Mouse (Mus musculus) neural tube, embryonic 10.5 days (tissue): ENCODE measurements around the gene Pla2r1.

Experiments
- DNase-seq: peaks from one replicate; pipeline ENCODE4 v3.0.0-alpha.2; 2017; ENCODE audit warnings: low spot score; ENCODE audit errors: extremely low spot score

Pla2r1 gene

DNA sequence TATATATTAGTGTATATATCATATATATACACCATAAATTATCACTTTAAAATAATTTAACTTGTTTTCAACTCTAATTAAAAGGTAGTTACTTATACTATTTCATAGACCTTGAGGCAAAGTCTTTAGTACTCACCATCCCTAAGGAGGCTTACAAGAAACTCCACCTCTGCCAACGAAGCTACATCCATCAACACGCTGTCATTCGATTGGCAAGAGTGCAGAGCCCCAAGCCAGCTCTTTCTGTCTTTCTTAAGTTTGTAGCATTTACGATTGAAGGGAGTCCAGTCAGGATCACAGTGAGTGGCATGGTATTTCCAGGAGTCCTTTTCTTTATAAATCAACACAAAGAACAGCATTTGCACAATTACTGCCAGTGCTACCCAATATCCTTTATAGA, 49.1 kb downstream of the Pla2r1 start:
- DNase-seq, result no peak

DNA sequence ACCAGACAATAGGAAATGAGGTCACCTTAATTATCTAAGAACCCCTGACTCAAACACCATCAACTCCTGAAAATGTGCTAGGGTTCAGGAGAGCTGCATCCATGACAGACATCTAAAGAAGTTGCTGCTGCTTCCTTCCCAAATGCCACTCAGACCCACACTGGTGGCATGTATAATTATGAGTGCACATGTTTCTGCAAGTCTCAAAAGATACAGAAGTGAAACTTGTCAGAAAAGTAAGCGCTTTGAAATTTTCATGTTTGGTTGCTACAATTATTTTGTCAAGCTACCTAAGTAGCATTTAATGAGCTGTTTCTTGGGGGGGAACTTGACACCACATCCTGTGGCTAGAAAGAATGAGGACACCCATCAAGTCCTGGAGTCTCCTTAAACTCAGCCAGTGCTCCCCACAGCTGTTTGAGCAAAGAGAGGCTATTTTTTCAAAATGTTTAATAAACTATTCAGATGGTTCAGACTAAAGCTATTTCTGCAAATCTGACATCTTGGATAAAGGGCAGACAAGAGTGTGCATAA, 52.5 kb downstream of the Pla2r1 start:
- no peak for DNase-seq

DNA sequence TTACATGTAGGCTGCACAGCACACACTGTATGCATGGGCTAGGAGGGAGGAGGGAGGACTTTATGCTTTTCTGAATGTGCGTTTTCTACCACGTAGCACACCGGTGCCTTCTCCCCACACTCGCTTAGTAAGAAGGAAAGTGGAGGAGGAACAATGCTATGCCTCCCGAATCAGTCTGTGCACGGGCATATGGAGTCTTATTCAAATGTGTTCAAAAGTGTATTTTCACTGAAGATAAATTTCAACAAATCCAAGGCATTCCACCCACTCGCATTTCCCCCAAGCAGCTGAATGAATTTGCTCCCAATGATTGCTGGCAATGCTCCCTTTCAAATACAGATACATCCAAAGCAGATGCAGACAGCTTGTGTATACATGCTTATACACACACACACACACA, 73.2 kb downstream of the Pla2r1 start:
- no peak for DNase-seq

DNA sequence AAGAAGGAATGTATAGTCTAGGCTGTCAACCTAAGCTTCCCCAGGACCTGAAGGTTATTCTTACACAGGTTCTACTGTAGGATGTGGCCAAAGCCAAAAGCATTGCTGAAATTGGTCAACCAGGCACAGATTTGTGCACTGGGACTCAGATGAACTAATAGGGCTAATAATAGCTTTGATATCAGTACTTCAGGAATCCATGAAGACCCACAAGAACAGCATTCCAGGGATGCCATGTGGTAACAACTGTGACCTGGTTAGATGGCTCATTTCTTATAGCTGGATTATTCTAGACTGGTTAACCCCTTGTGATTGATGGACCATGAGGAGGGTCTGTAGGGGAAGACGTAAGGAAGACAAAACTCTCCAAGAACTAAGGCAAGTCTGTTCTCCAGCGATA, 74.3 kb downstream of the Pla2r1 start:
- no peak for DNase-seq

DNA sequence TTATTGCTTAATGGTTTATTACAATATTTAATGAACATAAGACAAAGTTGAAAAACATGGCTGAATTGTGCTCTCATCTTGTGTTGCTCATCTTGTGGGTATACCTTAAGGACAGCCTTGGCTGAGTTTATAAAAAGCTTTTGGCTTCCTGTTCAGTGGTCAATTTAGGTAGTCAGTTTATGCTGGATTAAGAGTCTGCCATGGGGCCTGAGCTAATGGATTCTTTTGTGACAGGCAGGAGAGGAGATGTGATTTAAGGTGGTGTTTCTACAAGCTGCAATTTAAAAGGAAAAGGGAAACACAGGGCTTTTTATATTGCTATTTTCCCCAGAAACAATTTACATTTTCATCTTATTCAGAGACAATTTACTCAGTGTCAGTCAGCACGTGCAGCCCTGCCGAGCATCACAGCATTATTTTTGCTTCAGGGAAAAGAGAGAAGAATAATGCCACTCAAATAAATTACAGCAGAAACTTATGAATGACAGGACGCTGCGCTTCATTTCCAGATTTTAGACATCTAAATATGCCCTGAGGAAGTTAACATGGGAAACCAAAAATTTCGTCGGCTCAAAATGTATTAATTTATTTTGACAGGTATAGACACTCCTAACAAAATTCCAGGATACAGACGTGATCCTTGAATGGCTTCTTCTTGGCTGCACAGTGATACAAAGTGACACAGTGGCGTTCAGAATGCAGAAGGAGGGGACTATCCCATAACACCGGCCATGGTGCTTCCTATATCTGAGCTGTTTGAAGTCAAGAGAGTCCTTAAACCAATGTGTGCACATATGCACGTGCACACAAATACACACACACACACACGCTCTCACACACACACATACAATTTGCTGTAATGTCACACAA, 84.0 kb downstream of the Pla2r1 start:
- DNase-seq, result no peak

DNA sequence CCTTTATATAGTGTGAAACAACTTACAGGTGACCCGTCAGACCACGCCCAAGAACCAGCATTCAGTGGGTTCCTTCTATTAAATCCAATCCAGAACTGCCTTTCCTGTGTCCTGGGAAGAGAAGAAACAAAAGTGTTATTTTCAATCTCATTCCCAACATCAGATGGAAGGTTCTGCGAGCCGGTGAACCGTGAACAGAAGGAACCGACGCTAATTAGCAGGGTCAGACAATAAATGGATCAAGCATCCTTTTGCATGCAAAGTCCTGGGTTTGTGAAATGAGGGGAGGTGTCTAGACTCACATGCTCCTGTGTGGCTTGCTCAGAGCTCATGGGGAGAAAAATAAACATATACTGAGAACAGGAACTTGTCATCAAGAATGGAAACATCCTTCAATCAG, 100.7 kb downstream of the Pla2r1 start:
- DNase-seq, result no peak

DNA sequence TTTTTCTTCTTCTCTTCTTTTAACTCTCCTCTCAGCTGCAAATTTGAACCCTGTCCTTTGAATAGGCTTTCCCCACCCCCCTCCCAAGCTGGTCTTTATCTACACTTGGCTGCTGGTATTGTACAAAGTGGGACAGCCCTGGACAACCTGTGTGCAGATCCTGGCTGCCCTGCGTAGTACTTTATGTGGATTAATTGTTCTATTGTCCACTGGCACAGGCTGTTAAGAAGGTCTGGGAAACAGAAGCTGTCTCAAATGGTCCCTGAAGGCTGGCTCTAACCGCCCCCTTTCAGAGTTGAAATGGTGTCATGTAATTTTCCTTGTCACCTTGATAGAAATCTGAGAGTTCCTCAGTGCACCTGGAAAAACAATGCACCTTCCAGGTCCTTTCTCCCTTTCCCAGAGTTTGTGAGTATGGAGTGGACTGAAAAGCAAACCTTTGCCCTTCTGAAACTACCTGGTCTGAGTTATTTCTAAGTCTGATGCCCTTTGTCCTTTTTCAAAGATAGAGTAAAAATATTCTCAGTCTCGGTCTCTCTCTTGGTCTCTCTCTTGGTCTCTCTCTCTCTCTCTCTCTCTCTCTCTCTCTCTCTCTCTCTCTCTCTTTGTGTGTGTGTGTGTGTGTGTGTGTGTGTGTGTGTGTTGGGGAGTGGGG, 101.9 kb downstream of the Pla2r1 start:
- DNase-seq, result no peak

DNA sequence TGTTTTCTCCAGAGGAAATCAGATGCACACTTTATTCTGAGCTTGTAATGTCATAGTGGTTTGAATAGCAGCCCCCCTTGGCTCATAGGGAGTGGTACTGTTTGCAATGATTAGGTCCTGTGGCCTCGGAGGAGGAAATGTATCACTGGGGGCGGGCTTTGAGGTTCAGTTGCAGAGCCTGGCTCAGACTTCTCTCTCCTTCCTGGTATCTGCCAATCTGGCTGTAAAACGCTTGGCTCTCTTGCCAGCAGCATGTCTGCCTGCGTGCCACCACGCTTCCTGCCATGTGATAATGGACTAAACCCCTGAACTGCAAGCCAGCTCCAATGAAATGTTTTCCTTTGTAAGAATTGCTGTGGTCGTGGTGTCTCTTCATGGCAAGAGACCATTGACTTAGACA, 103.4 kb downstream of the Pla2r1 start:
- DNase-seq, result no peak

DNA sequence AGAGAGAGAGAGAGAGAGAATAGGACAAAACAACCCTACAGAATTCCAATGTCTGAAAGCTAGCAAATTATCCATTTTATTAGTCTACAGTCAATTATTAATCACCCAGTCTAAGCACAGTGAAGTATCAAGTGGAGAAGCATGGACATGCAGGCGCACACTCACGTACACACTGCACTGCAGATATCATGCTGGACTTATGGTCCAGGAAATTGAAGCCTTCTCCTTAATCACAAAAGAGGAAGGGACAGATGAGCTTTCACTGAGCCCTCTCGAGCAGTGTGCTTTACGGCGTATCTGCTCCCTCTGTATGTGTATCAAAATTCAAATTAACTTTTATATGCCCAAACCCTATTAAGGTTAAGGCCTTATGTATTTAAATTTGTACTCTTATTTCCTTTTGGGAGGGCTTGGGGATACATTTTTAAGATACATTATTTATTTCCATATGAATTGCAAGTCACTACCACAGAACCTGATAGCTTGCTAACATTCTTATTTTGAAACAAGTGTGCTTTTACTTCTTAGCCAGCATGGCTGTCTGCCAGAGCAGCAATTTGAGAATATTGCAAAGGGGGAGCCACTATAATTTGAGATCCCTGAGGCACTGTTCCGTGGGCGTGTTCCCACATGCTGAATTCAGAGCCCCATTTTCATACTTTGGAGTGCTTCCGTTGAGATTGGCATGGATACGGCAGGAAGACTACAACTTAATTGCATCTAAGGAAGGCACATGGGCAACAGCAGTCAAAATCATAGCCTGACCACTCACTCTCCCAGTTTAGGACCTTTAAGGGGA, 108.2 kb downstream of the Pla2r1 start:
- peak; percentile 7 for DNase-seq

DNA sequence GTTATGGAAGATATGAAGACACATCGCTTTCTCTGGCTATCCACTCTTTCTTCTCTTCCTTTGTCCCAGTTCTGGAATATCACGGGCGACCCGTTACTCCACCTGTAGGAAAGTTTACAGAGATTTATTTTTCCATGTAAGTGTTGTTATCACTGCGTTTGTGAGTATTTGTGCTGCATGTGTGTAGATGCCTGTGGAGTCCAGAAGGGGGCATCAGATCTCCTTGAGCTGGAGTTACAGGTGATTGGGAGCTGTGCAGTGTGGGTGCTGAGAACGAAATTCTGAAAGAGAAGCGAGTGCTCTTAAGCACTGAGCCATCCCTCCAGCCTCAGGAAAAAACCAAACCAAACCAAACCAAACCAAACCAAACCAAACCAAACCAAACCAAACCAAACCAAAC, 109.8 kb downstream of the Pla2r1 start:
- DNase-seq, result peak; percentile 8

DNA sequence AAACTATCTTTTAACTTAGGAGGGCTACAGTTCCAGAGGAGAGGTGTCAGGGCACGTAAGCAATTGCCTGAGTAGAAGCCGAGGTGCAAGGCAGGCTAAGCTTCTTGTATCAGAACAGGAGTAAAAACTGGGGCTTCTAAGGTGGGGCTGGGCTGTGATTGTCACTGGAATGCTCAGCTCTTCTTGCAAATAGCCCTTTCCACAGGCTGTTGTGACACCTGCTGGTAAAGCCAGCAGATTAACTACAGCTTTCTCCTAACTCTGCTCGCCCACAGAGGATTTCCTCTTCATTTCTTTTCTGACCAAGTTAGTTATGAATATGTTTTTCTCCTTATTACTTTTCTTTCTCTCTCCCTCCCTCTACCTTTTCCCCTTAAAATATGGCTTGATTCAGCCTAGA, 111.2 kb downstream of the Pla2r1 start:
- DNase-seq, result peak; percentile 13

DNA sequence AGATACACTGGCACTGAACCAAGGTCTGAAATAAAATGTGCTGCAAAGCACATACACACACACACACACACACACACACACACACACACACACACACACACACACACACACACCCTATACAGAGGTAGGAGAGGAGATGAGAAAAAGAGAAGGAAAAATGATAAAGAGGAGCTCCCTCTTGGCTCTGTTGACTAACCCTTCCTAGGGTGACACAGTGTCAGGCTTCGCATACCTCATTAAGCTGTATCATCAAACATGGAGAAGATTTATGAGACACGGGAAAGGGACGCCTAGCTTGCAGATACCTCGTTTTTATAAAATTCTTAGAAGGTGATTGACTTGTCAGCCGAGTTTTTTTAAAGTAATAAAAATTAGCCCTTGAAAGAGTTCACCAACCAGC, 116.3 kb downstream of the Pla2r1 start:
- no peak for DNase-seq

DNA sequence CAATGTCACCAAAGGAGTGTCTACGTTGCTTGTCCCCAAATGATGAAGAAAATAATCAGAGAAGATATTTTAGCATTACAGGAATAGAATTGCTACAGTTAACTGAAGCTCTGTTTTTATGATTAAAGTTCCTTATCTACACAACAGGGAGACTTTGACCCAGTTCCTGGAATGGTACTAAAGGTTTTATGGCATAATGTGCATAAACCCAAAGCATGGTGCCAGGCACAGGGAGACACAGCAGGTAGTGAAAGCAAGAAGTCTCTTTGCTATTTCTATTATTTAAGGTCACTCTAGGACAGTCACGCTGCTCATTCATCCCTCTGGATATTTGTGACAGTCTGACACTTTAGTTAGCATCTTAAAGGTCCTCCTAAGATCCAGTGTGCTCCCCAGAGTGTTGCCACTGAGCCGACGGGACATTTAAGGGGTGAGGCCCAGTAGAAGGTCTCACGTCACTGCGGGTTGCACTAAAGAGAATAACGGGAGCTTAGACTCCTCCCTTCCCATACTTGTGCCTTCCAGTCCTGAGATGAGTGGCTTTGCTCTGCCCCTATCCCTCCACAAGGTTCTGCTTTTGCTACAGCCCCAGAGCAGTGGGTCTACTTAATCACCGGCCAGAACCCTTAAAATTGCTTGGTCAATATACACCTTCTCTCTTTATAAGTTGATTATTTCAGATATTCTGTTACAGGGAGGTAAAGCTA, 122.6 kb downstream of the Pla2r1 start:
- no peak for DNase-seq

DNA sequence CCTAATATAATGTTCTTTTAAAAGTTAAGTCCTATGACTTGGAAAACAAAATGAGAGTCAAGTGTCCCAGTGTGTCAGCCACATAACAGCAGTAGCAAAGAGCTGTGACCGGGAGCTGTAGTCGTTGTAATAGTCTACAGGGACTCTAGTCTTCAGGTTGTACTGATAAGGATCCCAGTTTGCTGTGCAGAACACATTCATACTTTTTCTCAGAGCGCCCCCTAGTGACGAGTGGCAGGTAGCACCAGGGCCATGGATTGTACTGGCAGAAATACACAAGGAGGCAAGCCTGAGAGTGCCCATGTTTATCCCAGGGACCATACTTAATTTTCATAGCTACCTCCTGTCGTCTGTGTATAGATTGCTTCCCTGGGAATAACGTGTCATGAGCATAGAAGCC, 135.0 kb downstream of the Pla2r1 start:
- DNase-seq, result peak; percentile 75

DNA sequence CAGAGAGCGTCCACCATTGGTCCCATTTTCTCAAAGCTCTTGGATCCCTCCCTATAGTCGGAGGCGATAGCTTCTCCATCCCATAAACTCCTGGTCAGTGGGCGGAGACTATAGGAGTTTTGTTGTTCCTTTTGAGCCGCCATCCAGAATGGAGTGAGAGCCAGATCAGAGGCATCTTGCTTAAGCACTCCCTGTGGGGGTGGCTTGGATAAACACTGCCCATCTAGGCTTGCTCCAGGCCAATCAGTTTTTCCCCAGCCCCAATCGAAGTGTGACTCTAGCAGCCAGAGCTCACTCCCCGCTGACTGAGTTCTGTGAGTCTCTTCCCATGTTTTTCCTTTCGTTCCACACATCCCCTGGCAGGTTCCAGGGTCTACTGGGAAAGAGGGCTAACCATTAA, 138.8 kb downstream of the Pla2r1 start:
- DNase-seq, result no peak

DNA sequence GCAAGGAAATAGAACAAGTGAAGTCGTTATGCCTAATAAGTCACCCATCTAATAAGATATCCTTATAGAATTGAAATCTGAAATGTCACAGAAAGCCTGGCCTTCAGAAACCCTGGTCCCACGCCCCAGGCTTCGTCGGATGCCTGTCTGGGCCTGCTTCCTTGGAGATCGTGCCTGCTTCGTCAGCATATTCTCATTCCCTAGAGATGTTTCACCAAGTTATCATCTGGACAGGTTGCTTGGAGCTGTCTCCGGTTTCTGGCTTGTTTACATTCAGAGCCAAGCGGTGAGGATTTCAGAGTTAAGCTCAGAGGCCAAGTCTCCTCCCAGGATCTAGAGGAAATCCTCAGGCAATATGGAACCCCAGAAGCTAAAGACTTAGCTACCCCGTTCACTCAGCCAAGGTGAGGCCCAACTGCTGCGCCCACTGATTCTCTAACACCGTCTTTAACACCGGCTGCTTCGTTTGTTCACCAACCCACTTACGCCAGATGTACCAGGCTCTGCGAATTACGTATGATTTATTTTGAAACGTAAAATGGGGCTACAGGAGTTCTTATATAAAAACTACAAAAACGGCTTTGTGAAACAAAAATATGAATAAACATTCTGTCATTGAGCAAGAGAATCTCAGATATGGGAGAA, 140.0 kb downstream of the Pla2r1 start:
- no peak for DNase-seq

DNA sequence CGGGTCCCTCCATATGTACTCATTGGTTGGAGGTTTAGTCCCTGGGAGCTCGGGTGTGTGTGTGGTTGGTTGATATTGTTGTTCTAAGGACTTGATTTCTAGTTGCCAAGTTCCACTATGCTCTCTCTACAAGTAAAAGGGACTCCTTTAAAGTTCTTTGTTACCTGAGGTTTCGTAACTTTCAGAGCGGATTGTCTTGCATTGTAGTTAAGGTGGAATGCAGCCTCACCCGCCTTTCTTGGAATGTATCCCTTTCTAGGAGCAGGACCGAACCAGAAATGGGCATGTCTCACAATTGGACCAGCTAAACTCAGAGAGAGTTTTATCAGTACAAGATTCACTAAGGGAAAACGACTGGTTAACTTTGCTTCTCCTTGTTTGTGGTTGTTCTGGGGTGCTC, 141.9 kb downstream of the Pla2r1 start:
- DNase-seq, result no peak

DNA sequence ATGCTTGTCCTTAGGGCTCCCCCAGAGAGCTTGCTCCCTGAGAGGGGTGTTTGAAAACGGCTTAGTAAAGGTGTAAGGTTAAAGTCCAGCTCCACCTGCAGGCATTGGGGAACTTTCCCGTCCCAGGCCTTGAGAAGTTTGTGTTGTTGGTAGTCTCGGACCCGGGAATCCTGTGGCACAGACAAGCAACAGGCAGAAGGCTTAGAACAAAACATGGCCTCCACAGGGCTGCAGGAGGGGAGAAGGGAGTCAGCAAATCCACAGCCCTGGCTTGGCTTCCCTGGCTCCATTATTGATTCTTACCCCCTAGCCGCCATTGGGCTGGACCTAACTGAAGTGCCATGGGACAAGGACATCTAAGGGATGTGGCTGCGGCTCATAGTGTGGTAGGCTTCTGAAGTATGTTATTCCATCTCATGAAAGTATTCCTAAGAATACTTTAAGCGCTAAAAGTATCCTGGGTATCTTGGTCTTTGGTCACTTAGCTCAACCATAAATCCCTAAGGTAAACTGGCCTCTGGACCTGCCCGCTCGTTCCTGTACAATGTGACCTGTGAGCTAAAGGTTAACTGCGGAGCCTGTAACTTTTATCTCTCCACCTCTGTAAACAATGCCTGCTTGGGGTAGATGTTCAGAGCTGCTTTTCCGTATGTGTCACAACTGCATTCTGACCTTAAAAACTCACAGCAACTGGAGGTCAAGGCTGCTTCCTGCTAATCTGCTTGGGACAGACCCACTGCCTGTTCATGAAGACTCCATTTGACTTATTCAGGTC, 142.9 kb downstream of the Pla2r1 start:
- no peak for DNase-seq

DNA sequence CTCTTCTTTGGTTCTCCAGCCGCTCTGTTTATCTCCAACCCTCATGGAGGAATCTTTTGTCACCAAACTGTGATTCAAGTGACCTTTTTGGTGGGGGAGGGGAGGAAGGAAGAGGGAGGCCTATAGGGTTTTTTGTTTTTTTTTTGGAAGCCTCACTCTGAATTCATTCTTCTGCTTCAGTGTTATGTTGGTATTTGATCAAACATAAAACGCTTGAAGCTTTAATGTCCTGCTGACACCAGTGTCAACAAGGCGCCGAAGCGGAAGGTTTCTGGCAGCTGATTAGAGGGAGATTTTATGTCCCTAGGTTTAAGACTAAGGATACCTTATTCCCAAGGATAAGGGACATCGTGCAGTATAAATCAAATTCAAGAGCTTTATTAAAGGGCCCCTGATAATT, 143.9 kb downstream of the Pla2r1 start:
- DNase-seq, result no peak

DNA sequence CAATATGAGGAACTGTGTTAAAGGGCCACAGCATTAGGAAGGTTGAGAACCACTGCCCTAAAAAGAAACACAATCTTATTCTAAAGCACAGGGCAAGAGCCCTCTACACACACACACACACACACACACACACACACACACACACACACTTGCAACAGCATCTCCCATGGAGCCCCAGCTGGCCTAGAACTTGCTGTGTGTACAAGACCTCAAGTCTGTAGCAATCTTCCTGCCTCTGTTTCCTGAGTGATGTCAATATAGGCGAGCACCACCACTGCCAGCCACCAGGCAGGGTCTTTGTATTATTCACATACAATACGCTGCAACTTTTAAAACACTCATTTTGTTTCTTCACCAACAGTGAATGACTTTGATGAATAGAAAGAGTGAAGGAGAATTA, 145.7 kb downstream of the Pla2r1 start:
- no peak for DNase-seq
